Mouse (Mus musculus) induced T-regulatory cell, adult 2 months (primary cell): Measurements from ENCODE around the gene Xpnpep2.

ENCODE experiments used
- DNase-seq: peaks from one replicate; pipeline ENCODE4 v3.0.0-alpha.2; 2012; ENCODE audit warnings: low read depth

The Xpnpep2 gene

DNA sequence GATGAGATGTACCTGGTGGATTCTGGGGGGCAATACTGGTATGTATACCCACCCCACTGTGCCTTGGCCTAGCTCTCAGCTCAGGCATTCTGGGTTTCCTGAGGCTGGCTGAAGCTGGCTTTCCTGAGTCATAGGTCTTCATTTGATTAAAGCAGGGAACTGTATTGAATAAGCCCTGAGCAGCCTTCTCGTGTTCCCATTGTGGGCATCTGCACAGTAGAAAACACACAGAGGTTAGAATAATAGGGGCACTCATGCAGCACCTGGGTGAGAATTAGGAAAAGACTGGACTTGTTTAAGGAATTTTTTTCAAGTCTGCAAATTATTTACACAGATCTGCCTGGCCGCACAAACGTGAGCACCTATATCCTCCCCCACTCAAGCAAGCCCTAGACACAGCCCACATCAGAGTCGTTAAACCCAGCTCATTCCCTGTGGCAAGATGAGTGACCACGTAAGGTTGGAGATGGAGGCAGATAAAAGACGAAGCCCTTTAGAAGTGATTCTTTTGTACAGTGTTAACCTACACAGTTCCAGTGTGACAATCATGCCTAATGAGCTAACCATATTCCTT is 18.5 kb downstream of the Xpnpep2 start:
- DNase-seq, result peak; percentile 25

DNA sequence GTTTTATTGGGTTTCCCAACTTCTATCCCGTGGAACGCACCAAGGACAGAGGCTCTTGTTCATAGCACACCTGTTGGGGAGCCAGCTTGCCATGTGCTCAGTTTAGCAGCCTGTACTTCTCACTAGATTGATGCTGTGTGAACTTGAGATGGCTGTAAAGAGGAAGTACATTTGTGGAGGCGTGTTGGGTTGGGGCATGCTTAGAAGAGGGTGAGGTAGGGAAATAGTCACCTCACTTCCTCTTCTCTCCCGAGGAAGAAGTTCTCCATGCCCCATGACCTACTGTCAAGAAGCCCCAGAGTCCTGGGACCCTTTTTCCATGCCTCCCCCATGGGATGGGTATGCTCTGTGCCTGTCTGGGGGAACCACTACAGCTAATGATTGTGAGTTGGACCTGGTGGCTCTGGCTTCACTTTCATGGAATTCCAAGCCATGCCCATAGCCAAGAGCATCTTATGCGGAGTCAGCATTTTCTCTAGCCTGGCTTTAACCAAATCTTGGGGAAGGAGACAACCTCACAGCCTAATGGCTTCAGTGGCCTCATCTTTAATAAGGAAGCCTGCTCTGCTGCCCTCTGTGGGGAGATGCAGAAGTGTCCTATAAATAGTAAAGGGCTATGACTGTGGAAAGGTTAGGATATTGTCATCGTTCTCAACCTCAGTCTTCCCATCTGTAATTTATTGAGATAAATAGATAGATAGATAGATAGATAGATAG is 19.1 kb downstream of the Xpnpep2 start:
- peak; percentile 54 for DNase-seq

DNA sequence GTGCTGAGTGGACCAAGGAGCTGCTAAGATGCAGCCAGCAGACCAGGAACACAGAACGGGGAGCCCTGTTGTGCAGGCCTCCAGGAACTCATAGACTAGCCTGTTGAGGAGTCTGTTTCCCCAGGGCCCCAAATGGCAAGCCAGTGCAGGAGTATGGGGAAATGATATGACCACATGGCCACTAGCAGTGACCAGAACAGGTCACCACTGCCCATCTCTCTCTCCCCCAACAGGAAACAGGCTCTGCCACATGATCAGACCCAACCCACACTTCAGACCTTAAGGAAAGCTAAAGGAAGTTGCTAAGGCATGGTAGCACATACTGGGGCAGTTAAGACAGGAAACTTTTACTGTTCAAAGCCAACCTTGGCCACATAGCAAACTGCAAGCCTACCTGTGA is 20.6 kb downstream of the Xpnpep2 start:
- DNase-seq, result no peak

DNA sequence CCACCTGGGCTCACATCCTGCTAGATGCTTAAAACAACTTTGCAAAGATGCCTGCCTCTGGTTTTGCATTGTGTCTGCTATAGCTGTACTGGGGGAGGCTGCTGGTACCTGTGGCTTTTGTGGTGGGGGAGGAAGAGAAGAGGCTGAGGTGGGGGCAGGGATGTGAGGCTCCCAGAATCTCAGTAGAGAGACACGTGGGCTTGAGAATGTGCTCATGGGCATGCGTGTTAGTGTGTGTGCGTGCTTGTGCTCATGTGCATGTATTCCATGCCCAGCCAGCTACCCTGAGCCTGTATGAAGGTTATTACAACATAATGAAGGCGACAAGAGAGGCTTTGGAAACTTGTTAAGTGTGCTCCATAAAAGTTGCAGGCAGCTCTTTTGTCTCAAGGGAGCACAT is 28.4 kb downstream of the Xpnpep2 start:
- peak; percentile 72 for DNase-seq

DNA sequence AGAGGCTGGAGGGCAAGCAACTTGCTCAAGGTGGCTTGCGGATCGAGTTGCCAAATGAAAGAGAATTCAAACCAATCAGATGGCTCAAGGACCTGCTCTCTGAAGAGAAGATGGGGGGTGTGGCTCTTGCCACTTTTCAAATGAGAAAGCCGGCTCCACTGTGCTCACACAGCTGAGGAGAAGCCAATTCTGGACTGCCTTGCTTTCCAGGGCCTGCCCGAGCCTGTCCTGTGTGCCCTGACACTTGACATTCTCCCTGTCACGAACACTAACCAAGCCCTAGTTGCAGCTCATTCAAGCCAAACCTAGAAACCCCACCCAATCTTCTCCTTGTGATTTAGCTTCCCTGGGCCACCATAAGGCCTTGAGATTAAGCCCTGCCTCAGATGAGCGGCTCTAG is 29.5 kb downstream of the Xpnpep2 start:
- DNase-seq, result peak; percentile 55

DNA sequence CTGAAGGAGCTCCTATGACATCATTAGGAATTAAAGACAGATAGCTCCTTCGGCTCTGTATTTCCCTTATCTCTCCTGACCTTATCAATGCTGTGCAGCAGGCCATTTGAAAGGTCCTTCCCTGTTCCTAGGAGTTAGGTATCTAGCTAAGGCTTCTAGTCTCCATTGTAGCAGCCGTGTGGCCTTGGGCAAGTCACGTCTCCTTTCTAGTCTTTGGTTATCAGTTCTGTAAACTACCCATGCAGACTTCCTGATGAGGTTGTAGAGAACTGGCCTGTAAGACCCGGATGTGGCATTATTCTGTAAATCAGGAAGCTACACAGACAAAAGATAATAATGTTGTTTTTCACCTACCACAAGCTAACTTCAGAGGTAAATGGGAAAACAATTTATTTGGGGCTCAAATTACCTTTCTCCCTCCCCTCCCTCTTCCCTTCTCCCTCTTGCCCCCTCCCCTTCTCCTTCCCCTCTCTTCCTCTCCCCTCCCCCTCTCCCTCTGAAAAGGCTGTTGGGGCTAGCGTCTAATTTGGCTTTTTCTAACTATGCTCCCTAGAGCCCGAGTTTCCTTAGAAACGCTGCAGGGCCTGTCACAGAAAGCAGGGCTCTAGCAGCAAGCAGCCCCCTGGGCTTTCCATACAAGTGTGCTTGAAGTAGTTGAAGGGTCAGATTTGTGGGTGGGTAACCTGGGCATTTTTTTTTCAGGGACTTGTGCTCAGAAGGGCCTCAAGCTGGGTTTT is 30.2 kb downstream of the Xpnpep2 start:
- DNase-seq, result peak; percentile 75

DNA sequence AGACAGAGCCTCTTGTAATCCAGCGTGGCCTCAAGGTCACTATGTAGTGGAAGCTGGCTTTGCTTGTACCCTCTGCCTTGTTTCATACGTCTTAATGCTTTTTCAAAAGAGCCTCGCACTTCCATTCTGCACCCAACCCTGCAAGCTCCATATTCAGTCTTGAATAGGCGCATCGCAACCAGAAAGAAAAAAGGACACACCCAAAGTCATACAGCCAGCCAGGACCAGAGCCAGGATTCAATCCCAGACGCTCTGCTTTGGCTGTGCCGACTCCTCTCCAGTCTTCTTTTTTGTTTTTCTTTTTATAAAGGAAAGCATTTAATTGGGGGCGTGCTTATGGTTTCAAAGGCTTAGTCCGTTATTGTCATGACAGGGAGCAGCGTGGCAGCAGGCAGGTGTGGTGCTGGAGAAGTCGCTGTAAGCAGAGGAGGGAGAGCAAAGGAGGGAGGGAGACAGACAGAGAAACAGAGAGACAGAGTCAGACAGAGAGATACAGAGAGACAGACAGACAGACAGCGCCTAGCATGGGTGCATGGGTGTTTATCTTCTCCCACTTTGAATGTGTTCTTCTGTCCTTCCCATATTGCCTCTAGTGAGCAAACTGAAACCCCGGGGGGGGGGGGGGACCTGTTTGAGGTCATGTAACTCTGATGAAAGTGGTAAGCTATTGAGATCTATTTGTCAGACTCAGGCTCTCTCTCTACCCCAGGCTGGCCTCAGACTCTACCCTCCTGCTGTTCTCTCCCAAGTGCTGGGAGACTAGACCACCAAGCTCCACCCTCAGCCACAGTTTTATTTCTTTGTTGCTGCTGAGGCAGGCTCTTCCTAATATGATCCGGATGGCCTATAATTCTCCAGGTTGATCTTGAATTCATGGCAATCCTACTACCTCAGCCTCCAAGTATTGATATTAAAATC is 31.1 kb downstream of the Xpnpep2 start:
- peak; percentile 69 for DNase-seq

DNA sequence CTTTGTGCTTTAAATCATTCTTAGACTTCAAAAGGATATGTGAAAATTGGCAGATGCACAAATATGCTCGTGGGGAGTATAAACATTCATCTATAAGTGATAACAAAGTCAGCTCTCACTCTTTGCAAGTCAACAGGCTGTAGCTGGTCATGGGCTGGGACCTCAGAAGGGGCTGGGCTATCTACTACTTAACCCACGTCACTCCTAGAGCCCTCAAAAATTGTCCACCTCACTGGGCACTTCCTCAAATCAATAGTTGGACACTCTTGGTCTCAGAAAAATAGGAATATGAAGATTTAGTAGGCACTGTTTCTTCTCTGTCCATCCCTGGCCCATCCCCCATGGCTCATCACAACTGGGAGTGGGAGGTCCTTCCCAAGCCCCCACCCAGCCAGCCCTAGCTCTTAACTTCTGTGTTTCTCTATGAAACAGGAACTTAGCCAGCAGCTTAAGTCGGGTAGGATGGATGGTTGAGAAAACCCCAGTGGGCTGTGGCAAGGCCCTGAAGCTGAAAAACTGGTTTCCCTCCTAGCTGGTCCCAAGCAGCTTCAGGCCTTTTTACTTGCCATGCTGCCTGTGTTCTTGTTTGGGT is 31.9 kb downstream of the Xpnpep2 start:
- DNase-seq, result peak; percentile 64

DNA sequence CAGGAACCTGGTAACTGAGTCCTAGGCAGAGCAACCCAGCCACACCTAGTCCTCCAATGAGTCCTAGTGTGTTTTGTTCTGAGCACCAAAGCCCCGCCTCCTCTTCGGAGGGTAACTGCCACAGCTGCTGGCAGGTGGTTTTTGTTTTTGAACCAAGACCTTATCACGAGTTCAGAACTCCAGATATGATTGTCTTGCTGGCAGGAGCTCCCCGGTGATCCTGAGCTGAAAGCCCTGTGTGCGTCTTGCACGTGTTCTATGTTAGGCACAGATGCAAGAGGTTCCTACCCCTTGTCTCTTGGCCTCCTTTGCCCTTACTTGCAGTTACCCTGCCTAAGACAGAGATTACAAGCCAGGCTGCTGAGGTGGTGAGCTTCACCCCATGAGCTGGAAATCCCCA is 33.0 kb downstream of the Xpnpep2 start:
- peak; percentile 87 for DNase-seq

DNA sequence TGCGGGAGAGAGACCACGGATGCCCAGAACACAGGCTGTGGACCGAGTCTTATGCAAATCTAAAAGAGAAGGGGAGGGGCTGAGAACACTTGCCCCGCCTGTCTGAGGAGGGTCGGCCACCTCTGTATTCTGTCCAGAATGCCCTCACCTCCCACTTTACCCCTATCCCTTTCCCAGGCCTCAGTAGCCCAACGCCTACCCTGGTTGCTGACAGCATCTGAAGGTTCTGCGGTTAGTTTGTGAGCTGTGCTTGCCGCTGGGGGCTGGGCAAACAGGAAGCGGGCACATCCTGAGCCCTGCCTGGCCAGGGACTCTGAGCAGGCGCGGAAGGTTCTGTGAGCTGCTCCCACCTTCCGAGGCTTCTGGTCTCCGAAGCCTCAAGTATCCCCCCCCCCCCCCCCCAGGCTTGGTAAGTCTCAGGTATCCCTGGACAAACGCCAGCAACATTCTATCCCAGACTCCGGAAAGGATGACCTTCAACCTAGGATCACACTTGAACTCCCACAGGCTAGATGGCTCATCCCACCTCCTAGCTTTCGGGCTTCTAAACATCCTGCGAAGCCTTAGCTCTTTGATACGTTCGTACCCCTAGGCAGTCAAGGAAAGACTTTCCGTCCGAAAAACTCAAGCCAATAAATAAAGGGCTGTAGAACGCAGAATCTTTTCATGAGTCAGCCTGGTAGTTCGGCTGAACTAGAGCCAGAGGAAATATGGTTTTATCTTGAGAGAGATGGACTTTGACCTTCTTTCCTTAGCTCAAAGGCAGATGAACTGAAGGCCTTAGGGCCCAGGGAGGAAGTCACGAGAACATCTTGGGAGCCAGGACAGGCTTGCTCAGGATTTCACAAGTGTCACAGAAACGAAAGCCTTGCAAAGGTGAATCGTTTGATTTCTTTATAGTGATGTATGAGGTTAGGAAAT is 35.1 kb downstream of the Xpnpep2 start:
- DNase-seq, result peak; percentile 82

DNA sequence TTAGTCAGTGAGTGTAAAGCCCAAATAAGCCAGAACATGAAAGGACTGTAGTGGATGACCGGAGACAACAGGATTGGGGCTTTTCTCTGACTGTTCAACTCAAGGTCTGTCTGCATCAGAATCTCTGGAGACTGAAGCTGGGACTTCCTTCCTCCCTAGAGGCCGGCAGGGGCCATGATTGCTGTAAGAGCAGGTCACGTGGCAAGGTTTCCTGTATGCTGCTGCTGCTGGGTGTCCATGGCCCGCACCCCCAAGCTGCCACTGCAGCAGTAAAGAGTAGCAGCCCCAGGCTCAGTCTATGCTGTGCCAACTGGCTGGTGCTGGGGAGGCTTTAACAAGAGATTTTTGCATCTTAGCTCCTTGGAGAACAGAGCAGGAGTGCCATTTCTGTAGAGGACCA is 37.7 kb downstream of the Xpnpep2 start, which contains the start of gene Sash3:
Gene Sash3, plus strand, starts transcription at position 175 of the 400 bp plus-strand sequence.
- DNase-seq, result peak; percentile 85

DNA sequence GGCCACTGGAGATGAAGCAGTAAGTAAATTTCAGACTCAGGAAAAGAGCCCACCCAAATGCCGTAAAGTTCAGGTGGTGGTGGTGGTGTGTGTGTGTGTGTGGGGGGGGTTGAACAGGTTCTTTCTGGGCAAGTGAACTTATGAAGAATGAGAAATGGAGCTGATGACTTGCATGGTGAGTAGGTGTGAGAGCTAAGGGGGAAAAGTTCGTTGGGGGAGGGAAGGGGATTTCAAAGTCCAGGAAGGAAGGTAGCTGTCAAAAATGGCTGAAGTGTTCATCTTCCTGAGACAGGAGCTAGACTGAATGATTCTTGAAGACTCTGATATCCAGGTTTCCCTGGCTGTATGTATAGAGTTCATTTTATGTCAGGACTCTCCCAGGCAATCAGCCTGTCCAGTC is 38.7 kb downstream of the Xpnpep2 start:
- peak; percentile 63 for DNase-seq

DNA sequence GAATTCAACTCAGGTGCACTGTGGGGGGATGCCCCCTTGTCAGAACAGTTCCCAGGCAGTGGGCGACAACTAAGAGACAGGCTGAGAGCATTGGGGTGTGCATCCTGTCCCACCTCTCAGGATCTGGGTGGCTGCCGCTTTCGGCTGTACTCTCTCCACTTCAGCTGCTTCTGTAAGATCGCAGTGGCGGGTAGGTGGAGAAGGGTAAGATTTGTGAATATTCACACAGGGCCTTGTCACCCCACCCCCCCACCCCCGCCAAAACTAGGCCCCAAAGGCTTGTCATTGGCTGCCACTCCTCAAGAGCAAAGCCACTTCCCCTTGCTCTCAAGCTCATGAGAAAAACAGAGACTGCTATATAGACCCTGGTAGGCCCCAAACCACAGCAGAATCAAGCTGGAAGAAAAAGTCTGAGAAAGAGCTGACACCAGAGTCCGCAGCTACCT is 39.2 kb downstream of the Xpnpep2 start:
- peak; percentile 79 for DNase-seq

DNA sequence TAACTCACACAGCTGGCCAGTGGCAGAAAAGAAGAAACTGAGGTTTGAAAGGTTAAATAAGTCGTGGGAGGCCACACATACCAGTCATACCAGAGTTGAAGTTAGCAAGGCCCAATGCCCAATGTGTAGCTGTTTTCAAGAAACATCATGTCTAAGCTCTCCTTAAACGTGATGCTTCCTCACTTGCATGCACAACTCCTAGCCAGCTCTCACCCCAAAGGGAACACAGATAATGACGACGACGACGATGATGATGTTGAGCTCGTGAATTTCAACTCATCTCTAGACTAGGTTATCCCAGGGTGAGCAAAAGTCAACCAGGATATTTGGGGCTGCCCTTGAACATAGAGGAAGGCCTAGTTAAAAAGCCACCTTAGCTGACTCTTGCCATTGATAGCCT is 43.6 kb downstream of the Xpnpep2 start:
- no peak for DNase-seq

DNA sequence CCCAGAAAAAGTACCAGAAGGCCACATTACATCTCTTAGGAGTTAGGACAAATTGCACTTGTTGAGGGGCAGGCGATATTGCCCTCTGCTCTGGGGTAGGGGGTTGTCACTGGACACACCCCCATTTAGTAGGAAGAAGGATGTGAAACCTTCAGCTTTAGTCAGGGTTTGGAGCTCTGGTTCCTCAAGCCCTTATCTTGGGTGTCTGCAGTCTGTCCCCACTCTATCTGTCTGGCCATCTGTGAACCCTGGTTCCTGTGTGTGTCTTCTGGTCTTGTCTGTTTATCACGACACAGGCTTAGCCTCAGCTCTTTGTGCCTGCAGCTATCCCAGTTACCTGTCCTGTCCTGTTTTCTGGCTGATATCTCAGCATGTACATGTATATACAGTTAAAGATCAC is 44.9 kb downstream of the Xpnpep2 start:
- DNase-seq, result no peak

DNA sequence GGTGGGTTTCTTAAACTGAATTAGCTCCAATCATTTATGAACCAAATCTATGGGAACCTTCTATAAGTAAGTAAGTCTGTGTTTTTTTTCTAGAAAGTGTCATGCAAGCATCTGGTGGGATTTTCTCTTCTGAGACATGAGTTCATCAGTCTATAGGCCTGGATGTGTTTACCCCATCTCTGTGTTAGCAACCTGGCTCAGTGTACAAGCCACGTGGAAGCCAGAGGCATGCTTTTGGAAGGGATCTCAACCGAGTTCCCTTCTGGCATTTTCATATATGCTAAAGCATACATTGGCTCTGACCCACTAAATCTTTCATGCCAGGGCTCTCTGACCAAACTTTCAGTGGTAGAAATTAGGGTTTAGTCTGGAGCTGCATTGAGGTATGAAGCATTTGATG is 45.4 kb downstream of the Xpnpep2 start:
- DNase-seq, result no peak

DNA sequence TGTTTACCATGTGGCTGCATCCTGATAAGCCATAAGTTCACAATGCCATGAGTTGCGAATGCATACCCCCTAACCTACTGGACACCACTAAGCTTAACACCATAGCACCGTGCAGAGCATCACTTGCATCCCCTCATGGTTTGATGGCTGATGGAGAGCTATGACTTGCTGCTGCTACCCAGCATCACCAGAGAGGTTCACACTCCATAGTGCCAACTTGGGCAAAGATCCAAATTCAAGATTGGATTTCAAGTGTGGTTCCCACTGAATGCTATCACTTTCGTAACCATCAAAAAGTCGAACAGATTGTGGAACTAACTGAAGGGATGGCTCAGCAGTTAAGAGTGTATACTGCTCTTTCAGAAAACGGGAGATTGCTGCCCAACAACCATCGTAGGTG is 47.0 kb downstream of the Xpnpep2 start:
- DNase-seq, result no peak

DNA sequence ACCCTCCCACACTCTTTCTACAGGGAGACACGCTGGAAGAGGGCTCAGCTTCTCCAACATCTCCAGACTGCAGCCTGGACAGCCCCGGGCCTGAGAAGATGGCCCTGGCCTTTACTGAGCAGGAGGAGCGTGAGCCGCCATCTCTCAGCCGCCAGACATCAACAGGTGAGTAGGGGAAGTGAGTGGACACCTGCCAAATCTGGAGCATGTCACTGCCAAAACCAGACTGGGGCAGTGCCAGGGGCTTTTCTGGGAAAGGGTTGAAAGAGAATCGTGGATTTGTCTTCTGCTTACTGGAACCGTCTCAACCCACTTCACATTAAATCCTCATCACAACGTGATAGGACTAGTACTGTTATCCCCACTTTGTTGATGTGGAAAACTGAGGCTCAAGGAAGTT is 48.9 kb downstream of the Xpnpep2 start:
- DNase-seq, result no peak

DNA sequence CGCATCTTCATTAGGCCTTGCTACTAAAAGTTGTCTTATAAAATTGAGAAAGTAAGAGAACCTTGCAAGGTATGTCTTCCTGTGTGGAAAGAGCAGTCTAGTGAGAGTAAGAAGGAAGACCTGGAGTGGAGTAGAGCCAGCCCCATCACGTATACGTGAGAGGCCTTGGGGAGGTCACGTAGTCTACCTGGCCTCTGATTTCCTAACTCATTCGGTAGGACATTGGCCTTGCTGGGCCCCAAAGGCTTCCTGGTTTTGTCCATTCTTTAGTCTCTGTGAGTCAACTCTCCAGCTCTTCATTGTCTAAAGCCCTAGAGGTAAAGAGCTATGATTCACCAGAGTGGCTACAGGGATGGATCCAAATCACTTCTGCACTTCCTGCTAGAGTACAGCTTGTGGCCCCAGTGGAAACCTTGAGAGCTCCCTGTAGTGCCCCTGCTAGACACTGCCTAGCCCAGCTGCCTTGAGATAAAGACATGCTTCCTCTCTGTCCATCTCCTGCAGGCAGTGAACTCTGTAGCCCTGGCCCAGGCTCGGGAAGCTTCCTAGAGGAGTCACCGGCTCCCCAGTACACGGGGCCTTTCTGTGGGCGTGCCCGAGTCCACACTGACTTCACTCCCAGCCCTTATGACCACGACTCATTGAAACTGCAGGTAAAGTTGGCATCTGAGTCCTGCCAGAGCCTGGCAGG is 49.8 kb downstream of the Xpnpep2 start:
- no peak for DNase-seq

DNA sequence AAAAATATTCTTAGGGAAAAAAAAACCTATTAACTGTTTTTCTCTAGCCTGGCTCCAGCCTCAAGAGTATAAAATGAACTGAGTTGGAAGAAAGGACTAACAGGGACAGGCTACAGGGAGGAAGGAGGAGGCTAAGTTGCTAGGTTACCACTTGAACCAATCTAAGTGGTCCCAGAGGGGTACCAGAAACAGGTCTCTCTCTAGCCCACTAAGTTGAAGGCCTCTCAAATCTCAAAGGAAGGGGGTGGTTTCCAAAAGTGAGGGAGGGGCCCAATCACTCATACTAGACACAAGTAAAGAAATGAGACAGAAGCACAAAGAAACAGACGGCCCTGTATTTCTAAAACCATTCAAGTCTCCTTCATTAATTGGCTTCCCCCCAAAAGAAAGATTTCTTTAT is 61.4 kb downstream of the Xpnpep2 start:
- DNase-seq, result no peak
